Mouse (Mus musculus) layer of hippocampus, postnatal 36 days (tissue): ENCODE results near the gene Ppp1r12c. TPM values are rescaled to one million over a fixed set of nuclear protein-coding genes. Genes with fewer than 3 reads are reported as not detected.

Experiments
- microRNA-seq, 2 experiments: library from miRNA; unstranded; fragments of <30 nt; microRNA quantifications; one replicate each; pipeline ENCODE4 v1.2.0; 2021
- total RNA-seq, 2 experiments: library from RNA; stranded (reverse); gene quantifications; 2 replicates each; pipeline ENCODE4 v1.2.3; 2021

Ppp1r12c gene
- total RNA-seq, 2 experiments from 2014 or later: 146 to 164 TPM

Small RNA genes within 50 kb of the gene (microRNA-seq; reads per million reads assigned to microRNA genes)
- gene Gm24605: 0 reads per million in 2 experiments

Other genes with a start within 250 kb of the Ppp1r12c start
- not detected for gene Ncr1, start 164.0 kb downstream of the Ppp1r12c start, total RNA-seq
- gene Gp6, start 103.9 kb downstream of the Ppp1r12c start, total RNA-seq: not detected
- 10 to 100 TPM; 26.6 to 27.8 TPM for gene Rdh13, start 56.0 kb downstream of the Ppp1r12c start, total RNA-seq
- 1 to 10 TPM; 4.3 to 5.4 TPM for gene Eps8l1, start 41.0 kb downstream of the Ppp1r12c start, total RNA-seq
- 1 to 10 TPM; 1.1 to 4.2 TPM for gene Tnnt1, start 14.7 kb upstream of the Ppp1r12c start, total RNA-seq
- gene Tnni3, start 22.5 kb upstream of the Ppp1r12c start, total RNA-seq: 1 to 10 TPM in 1 of 2 experiments, under 1 TPM in 1; 0.70 to 1.3 TPM
- under 1 TPM; 0.38 to 0.65 TPM for gene Dnaaf3, start 30.8 kb upstream of the Ppp1r12c start, total RNA-seq
- 100 to 1,000 TPM; 203 to 220 TPM for gene Syt5, start 45.9 kb upstream of the Ppp1r12c start, total RNA-seq
- under 1 TPM; 0.28 to 0.40 TPM for gene Ptprh, start 102.4 kb upstream of the Ppp1r12c start, total RNA-seq
- gene Tmem86b, start 129.7 kb upstream of the Ppp1r12c start, total RNA-seq: 10 to 100 TPM; 14.4 to 21.5 TPM
- 100 to 1,000 TPM; 134 to 136 TPM for gene Ppp6r1, start 157.3 kb upstream of the Ppp1r12c start, total RNA-seq
- gene Hspbp1, start 183.4 kb upstream of the Ppp1r12c start, total RNA-seq: 10 to 100 TPM; 85.2 to 87.6 TPM
- gene Brsk1, start 188.9 kb upstream of the Ppp1r12c start, total RNA-seq: 100 to 1,000 TPM; 325 to 344 TPM
- under 1 TPM; 0.18 to 0.20 TPM for gene Tmem150b, start 223.6 kb upstream of the Ppp1r12c start, total RNA-seq
- 10 to 100 TPM; 35.3 to 38.7 TPM for gene Kmt5c, start 238.4 kb upstream of the Ppp1r12c start, total RNA-seq